Mouse (Mus musculus): ENCODE measurements at regions not wholly inside any gene's neighbourhood (a gene's known extent, or its start where the extent isn't known, plus 50 kb on each side); places are given as distances from the start of the nearest gene placed in this dataset.

DNA sequence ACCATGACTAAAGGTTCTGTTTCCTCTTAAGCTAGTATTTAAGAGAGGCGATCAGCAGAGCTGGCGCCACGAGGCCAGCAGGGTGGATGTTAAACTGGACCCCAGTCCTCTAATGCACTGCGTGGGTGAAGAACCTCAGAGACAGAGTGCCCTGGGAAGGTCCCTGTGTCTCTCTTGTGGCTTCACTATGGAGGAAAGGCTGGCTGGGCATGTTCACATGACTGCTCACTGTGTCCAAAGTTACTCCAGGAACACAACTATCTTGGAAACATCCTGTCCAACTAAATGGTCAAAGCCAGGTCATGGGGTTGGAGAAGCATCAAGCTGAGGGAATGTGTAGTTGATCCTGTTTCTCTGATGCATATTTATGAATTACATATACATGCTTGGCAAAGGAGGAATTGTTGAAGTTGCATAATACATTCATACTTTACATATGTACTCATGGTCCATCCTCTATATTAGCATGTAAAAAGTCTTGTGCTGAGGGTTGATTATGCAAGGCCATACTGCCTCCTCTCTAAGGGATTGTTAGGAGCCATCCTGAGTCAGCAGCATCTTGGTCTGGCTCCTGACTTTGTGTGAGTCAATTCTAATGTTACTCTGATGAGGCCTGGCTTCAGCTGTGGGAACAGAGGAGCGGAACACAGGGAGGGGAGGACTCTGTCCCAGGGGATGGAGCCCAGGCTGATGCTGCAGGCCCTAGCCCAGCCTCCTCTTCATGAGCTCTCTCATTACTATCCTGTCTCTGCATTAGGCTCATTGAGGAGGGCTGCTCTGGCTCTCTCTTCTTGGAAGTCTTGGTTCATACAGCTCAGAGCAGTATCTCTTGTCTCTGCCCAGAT is 387.9 kb upstream of the Tshz3 start:
- no peak for TF ChIP-seq POLR2A (IDR thresholded peaks at IDR 0.05; ENCODE audit: borderline replicate concordance, insufficient read depth, low read length)
- no peak for TF ChIP-seq CTCF (IDR thresholded peaks at IDR 0.05; ENCODE audit: borderline replicate concordance, insufficient read depth, low read depth, low read length)
